18 mouse cellular contexts compared by ENCODE assay signal in genomic region chr2:71899886-71900285, GRCm38 (mm10).
"Had no signal": no experiment of that assay in that cellular context is flagged by ENCODE, and none has a peak within 500 bp of the region (broad histone marks: within the 10 kb centered on the region; RNA-seq: fewer than 3 reads in every experiment).

No protein-coding gene starts in this region.

- H3K9me3 ChIP-seq: limb, embryonic 10.5 days; limb, embryonic 13.5 days; liver, embryonic 12.5 days; liver, embryonic 15.5 days; lung, embryonic 15.5 days had no signal

- DNase-seq: kidney, adult 9 months; kidney, postnatal 14 days; layer of hippocampus, adult 9-11 months; liver; lung, adult 18-20 months; lung, postnatal 10 days; lung, postnatal 36 days; midbrain, embryonic 14.5 days; thymus, adult 18-20 months; thymus, postnatal 14 days; thymus, postnatal 4 days had no signal

- ATAC-seq: liver, embryonic 12.5 days had no signal

- H3K9ac ChIP-seq: limb, embryonic 13.5 days; liver, embryonic 12.5 days; liver, embryonic 15.5 days; lung, embryonic 15.5 days had no signal

- H3K4me3 ChIP-seq: layer of hippocampus, adult 2 months; limb, embryonic 10.5 days; limb, embryonic 13.5 days; liver, embryonic 12.5 days; liver, embryonic 15.5 days; lung, embryonic 15.5 days had no signal

- H3K4me2 ChIP-seq: limb, embryonic 13.5 days; liver, embryonic 12.5 days; liver, embryonic 15.5 days; lung, embryonic 15.5 days; midbrain, embryonic 11.5 days had no signal

- H3K4me1 ChIP-seq: limb, embryonic 10.5 days; liver, embryonic 12.5 days; liver, embryonic 15.5 days; lung, embryonic 15.5 days had no signal

- H3K27ac ChIP-seq: layer of hippocampus, adult 2 months; limb, embryonic 10.5 days; limb, embryonic 13.5 days; liver, embryonic 12.5 days; liver, embryonic 15.5 days; lung, embryonic 15.5 days had no signal

- H3K27me3 ChIP-seq: limb, embryonic 13.5 days; liver, embryonic 12.5 days; liver, embryonic 15.5 days; lung, embryonic 15.5 days had no signal
